Mouse (Mus musculus): ENCODE results near the gene Zfp408. TPM values are rescaled to one million over a fixed set of nuclear protein-coding genes. Genes with fewer than 3 reads are reported as not detected.
A peak's percentile ranks its signal among the peaks of the same experiment; 100 is the strongest.

The Zfp408 gene
- polyA plus RNA-seq, 1 experiment from 2014 or later: 4.0 TPM

GRCm38 (mm10) chr2:91646733-91647132 lies 2.9 kb downstream of the Zfp408 start:
- DNase-seq (ENCODE audit: low spot score) (peak; percentile 17), ATAC-seq (ENCODE audit: low read depth) (no peak)
- Histone ChIP-seq H3K9ac (ENCODE audit: low read depth, low read length) (no peak overlapping the region), H3K4me1 (ENCODE audit: control insufficient read depth, insufficient read depth, low read length) (peaks cover 13% of the 10 kb centered on the region), H3K27me3 (replicated peaks; ENCODE audit: control insufficient read depth, insufficient read depth, low read length) (no peaks in the 10 kb centered on the region), H3K4me3 (ENCODE audit: low read depth, low read length) (no peak overlapping the region), H3K4me2 (ENCODE audit: low read depth, low read length) (no peak overlapping the region), H3K9me3 (ENCODE audit: control insufficient read depth, low read length) (no peaks in the 10 kb centered on the region), H3K27ac (replicated peaks; ENCODE audit: low read depth, low read length) (no peak overlapping the region), H3K36me3 (ENCODE audit: control insufficient read depth, insufficient read depth, low read length) (peaks cover 60% of the 10 kb centered on the region)
- WGBS: 35% methylated on average over 1 of the region's 1 CpGs

- 92% methylated on average over 11 of the region's 11 CpGs for WGBS
- H3K4me2 ChIP-seq (ENCODE audit: low read depth, low read length): no peak overlapping the region
- no peak overlapping the region for H3K9ac ChIP-seq (ENCODE audit: low read depth, low read length)
- no peak overlapping the region for H3K4me3 ChIP-seq (ENCODE audit: low read depth, low read length)
- no peaks in the 10 kb centered on the region for H3K9me3 ChIP-seq (ENCODE audit: control insufficient read depth, low read length)
- H3K27me3 ChIP-seq (replicated peaks; ENCODE audit: control insufficient read depth, insufficient read depth, low read length): no peaks in the 10 kb centered on the region
- no peak for ATAC-seq (ENCODE audit: low read depth)
- peaks cover 9% of the 10 kb centered on the region for H3K4me1 ChIP-seq (ENCODE audit: control insufficient read depth, insufficient read depth, low read length)
- no peak for DNase-seq (ENCODE audit: low spot score)
- H3K36me3 ChIP-seq (ENCODE audit: control insufficient read depth, insufficient read depth, low read length): peaks cover 60% of the 10 kb centered on the region
- H3K27ac ChIP-seq (replicated peaks; ENCODE audit: low read depth, low read length): no peak overlapping the region
Observed at GRCm38 (mm10) chr2:91645811-91646210, 3.8 kb downstream of the Zfp408 start.

GRCm38 (mm10) chr2:91645354-91645753 lies 4.2 kb downstream of the Zfp408 start:
- H3K27ac ChIP-seq (replicated peaks; ENCODE audit: low read depth, low read length): no peak overlapping the region
- ATAC-seq (ENCODE audit: low read depth) (no peak), DNase-seq (ENCODE audit: low spot score) (no peak)
- H3K9ac ChIP-seq (ENCODE audit: low read depth, low read length): no peak overlapping the region
- no peak overlapping the region for H3K4me3 ChIP-seq (ENCODE audit: low read depth, low read length)
- no peak overlapping the region for H3K4me2 ChIP-seq (ENCODE audit: low read depth, low read length)
- no peaks in the 10 kb centered on the region for H3K27me3 ChIP-seq (replicated peaks; ENCODE audit: control insufficient read depth, insufficient read depth, low read length)
- peaks cover 7% of the 10 kb centered on the region for H3K4me1 ChIP-seq (ENCODE audit: control insufficient read depth, insufficient read depth, low read length)
- WGBS: 95% methylated on average over 15 of the region's 15 CpGs
- H3K36me3 ChIP-seq (ENCODE audit: control insufficient read depth, insufficient read depth, low read length): peaks cover 60% of the 10 kb centered on the region
- H3K9me3 ChIP-seq (ENCODE audit: control insufficient read depth, low read length): no peaks in the 10 kb centered on the region

GRCm38 (mm10) chr2:91644021-91644420 lies 5.6 kb downstream of the Zfp408 start:
- H3K9ac ChIP-seq (ENCODE audit: low read depth, low read length): no peak overlapping the region
- no peak overlapping the region for H3K4me3 ChIP-seq (ENCODE audit: low read depth, low read length)
- H3K27ac ChIP-seq (replicated peaks; ENCODE audit: low read depth, low read length): no peak overlapping the region
- 90% methylated on average over 11 of the region's 11 CpGs for WGBS
- ATAC-seq (ENCODE audit: low read depth) (no peak), DNase-seq (ENCODE audit: low spot score) (no peak)
- no peak overlapping the region for H3K4me2 ChIP-seq (ENCODE audit: low read depth, low read length)
- H3K36me3 ChIP-seq (ENCODE audit: control insufficient read depth, insufficient read depth, low read length): peaks cover 60% of the 10 kb centered on the region
- H3K9me3 ChIP-seq (ENCODE audit: control insufficient read depth, low read length): no peaks in the 10 kb centered on the region
- H3K27me3 ChIP-seq (replicated peaks; ENCODE audit: control insufficient read depth, insufficient read depth, low read length): no peaks in the 10 kb centered on the region
- peaks cover 7% of the 10 kb centered on the region for H3K4me1 ChIP-seq (ENCODE audit: control insufficient read depth, insufficient read depth, low read length)

GRCm38 (mm10) chr2:91642825-91643415 lies 6.7 kb downstream of the Zfp408 start:
- no peaks in the 10 kb centered on the region for H3K9me3 ChIP-seq (ENCODE audit: control insufficient read depth, low read length)
- H3K27me3 ChIP-seq (replicated peaks; ENCODE audit: control insufficient read depth, insufficient read depth, low read length): no peaks in the 10 kb centered on the region
- H3K9ac ChIP-seq (ENCODE audit: low read depth, low read length): no peak overlapping the region
- H3K4me1 ChIP-seq (ENCODE audit: control insufficient read depth, insufficient read depth, low read length): no peaks in the 10 kb centered on the region
- no peak overlapping the region for H3K4me3 ChIP-seq (ENCODE audit: low read depth, low read length)
- ATAC-seq (ENCODE audit: low read depth) (no peak), DNase-seq (ENCODE audit: low spot score) (no peak)
- H3K36me3 ChIP-seq (ENCODE audit: control insufficient read depth, insufficient read depth, low read length): peaks cover 58% of the 10 kb centered on the region
- WGBS: 94% methylated on average over 2 of the region's 2 CpGs
- H3K27ac ChIP-seq (replicated peaks; ENCODE audit: low read depth, low read length): no peak overlapping the region
- H3K4me2 ChIP-seq (ENCODE audit: low read depth, low read length): no peak overlapping the region

- WGBS: 70% methylated on average over 6 of the region's 6 CpGs
- peaks cover 18% of the 10 kb centered on the region; the same call in 1 of the 2 replicates for H3K36me3 ChIP-seq (ENCODE audit: control insufficient read depth, insufficient read depth, low read length)
- ATAC-seq (ENCODE audit: low read depth): no peak
Observed at GRCm38 (mm10) chr2:91638931-91639330, 10.7 kb downstream of the Zfp408 start.

GRCm38 (mm10) chr2:91636727-91637338 lies 12.8 kb downstream of the Zfp408 start:
- DNase-seq (ENCODE audit: low spot score) (no peak), ATAC-seq (ENCODE audit: low read depth) (no peak)
- Histone ChIP-seq H3K9me3 (ENCODE audit: control insufficient read depth, low read length) (no peaks in the 10 kb centered on the region), H3K9ac (ENCODE audit: low read depth, low read length) (no peak overlapping the region), H3K4me3 (ENCODE audit: low read depth, low read length) (no peak overlapping the region), H3K36me3 (ENCODE audit: control insufficient read depth, insufficient read depth, low read length) (no peaks in the 10 kb centered on the region), H3K27ac (replicated peaks; ENCODE audit: low read depth, low read length) (no peak overlapping the region), H3K4me2 (ENCODE audit: low read depth, low read length) (no peak overlapping the region), H3K27me3 (replicated peaks; ENCODE audit: control insufficient read depth, insufficient read depth, low read length) (no peaks in the 10 kb centered on the region), H3K4me1 (ENCODE audit: control insufficient read depth, insufficient read depth, low read length) (no peaks in the 10 kb centered on the region)
- WGBS: 82% methylated on average over 5 of the region's 5 CpGs

More at GRCm38 (mm10) chr2:91638931-91639330, 10.7 kb downstream of the Zfp408 start:
- no peaks in the 10 kb centered on the region for H3K27me3 ChIP-seq (replicated peaks; ENCODE audit: control insufficient read depth, insufficient read depth, low read length)
- H3K4me3 ChIP-seq (ENCODE audit: low read depth, low read length): no peak overlapping the region
- no peaks in the 10 kb centered on the region for H3K4me1 ChIP-seq (ENCODE audit: control insufficient read depth, insufficient read depth, low read length)
- H3K4me2 ChIP-seq (ENCODE audit: low read depth, low read length): no peak overlapping the region
- H3K9ac ChIP-seq (ENCODE audit: low read depth, low read length): no peak overlapping the region
- no peak for DNase-seq (ENCODE audit: low spot score)
- no peak overlapping the region for H3K27ac ChIP-seq (replicated peaks; ENCODE audit: low read depth, low read length)
- no peaks in the 10 kb centered on the region for H3K9me3 ChIP-seq (ENCODE audit: control insufficient read depth, low read length)

- H3K9me3 ChIP-seq (ENCODE audit: control insufficient read depth, low read length): no peaks in the 10 kb centered on the region
- H3K27ac ChIP-seq (replicated peaks; ENCODE audit: low read depth, low read length): no peak within 1 kb of the TSS
- no peak within 1 kb of the TSS for H3K4me2 ChIP-seq (ENCODE audit: low read depth, low read length)
- no peak within 1 kb of the TSS for H3K4me3 ChIP-seq (ENCODE audit: low read depth, low read length)
- H3K4me1 ChIP-seq (ENCODE audit: control insufficient read depth, insufficient read depth, low read length): no peaks in the 10 kb centered on the region
- DNase-seq (ENCODE audit: low spot score) (no peak), ATAC-seq (ENCODE audit: low read depth) (no peak)
- no peaks in the 10 kb centered on the region for H3K36me3 ChIP-seq (ENCODE audit: control insufficient read depth, insufficient read depth, low read length)
- WGBS: 83% methylated on average over 8 of the region's 8 CpGs
- no peaks in the 10 kb centered on the region for H3K27me3 ChIP-seq (replicated peaks; ENCODE audit: control insufficient read depth, insufficient read depth, low read length)
- no peak within 1 kb of the TSS for H3K9ac ChIP-seq (ENCODE audit: low read depth, low read length)
Observed at GRCm38 (mm10) chr2:91636229-91636628, 13.4 kb downstream of the Zfp408 start, which contains the start of gene F2. Gene F2 (minus strand): TSS chr2:91636414.

- DNase-seq (ENCODE audit: low spot score) (no peak), ATAC-seq (ENCODE audit: low read depth) (no peak)
- no peak overlapping the region for H3K27ac ChIP-seq (replicated peaks; ENCODE audit: low read depth, low read length)
- no peaks in the 10 kb centered on the region for H3K36me3 ChIP-seq (ENCODE audit: control insufficient read depth, insufficient read depth, low read length)
- no peaks in the 10 kb centered on the region for H3K27me3 ChIP-seq (replicated peaks; ENCODE audit: control insufficient read depth, insufficient read depth, low read length)
- no peaks in the 10 kb centered on the region for H3K4me1 ChIP-seq (ENCODE audit: control insufficient read depth, insufficient read depth, low read length)
- H3K9ac ChIP-seq (ENCODE audit: low read depth, low read length): no peak overlapping the region
- H3K4me3 ChIP-seq (ENCODE audit: low read depth, low read length): no peak overlapping the region
- H3K9me3 ChIP-seq (ENCODE audit: control insufficient read depth, low read length): no peaks in the 10 kb centered on the region
- WGBS: 89% methylated on average over 10 of the region's 11 CpGs
- H3K4me2 ChIP-seq (ENCODE audit: low read depth, low read length): no peak overlapping the region
Observed at GRCm38 (mm10) chr2:91635486-91635885, 14.1 kb downstream of the Zfp408 start.
